Mouse (Mus musculus): ENCODE data around the gene Pramef12.
"Not testable (repeated sequence)": the region's sequence is repeated elsewhere in the genome, so short reads cannot be mapped to it uniquely, and the experiment has no call there.

Pramef12 gene
- long read RNA-seq, experiment 1 = 0 reads
- long read RNA-seq, experiment 2 = 0 reads

GRCm38 (mm10) chr4:144408290-144408689 lies at the start of gene Pramef12:
Pramef12 (minus strand) TSS chr4:144408464.
- intact Hi-C loops (cut with DNase I) = no loop called here

GRCm38 (mm10) chr4:144453217-144453616 lies 45.0 kb upstream of the Pramef12 start, which contains the start of gene Gm9944:
Gm9944 (minus strand) TSS chr4:144453317.
- intact Hi-C loops (cut with DNase I) = no loop called here

- intact Hi-C loops (cut with DNase I) = no loop called here
Observed at GRCm38 (mm10) chr4:144448546-144448945, 40.3 kb upstream of the Pramef12 start.

- intact Hi-C loops (cut with DNase I) = no loop called here
Observed at GRCm38 (mm10) chr4:144441582-144441981, 33.3 kb upstream of the Pramef12 start.

GRCm38 (mm10) chr4:144441095-144441494 lies 32.8 kb upstream of the Pramef12 start:
- intact Hi-C loops (cut with DNase I) = no loop called here

- intact Hi-C loops (cut with DNase I) = no loop called here
Observed at GRCm38 (mm10) chr4:144438672-144439071, 30.4 kb upstream of the Pramef12 start, which contains the start of gene 1700012P22Rik. 1700012P22Rik (minus strand) TSS chr4:144438772.

- intact Hi-C loops (cut with DNase I) = no loop called here
Observed at GRCm38 (mm10) chr4:144433216-144433615, 25.0 kb upstream of the Pramef12 start.

GRCm38 (mm10) chr4:144430723-144431122 lies 22.5 kb upstream of the Pramef12 start:
- intact Hi-C loops (cut with DNase I) = no loop called here

- intact Hi-C loops (cut with DNase I) = no loop called here
Observed at GRCm38 (mm10) chr4:144428868-144429267, 20.6 kb upstream of the Pramef12 start.

- intact Hi-C loops (cut with DNase I) = no loop called here
Observed at GRCm38 (mm10) chr4:144424590-144424989, 16.3 kb upstream of the Pramef12 start.

- intact Hi-C loops (cut with DNase I) = no loop called here
Observed at GRCm38 (mm10) chr4:144420644-144421043, 12.4 kb upstream of the Pramef12 start.

GRCm38 (mm10) chr4:144406261-144406660 lies 2.0 kb downstream of the Pramef12 start:
- intact Hi-C loops (cut with DNase I) = no loop called here

- intact Hi-C loops (cut with DNase I) = no loop called here
Observed at GRCm38 (mm10) chr4:144404456-144405086, 3.7 kb downstream of the Pramef12 start.

- intact Hi-C loops (cut with DNase I) = no loop called here
Observed at GRCm38 (mm10) chr4:144402712-144403111, 5.6 kb downstream of the Pramef12 start.

GRCm38 (mm10) chr4:144396316-144396715 lies 11.9 kb downstream of the Pramef12 start:
- intact Hi-C loops (cut with DNase I) = no loop called here

- intact Hi-C loops (cut with DNase I) = no loop called here
Observed at GRCm38 (mm10) chr4:144377911-144378310, 30.4 kb downstream of the Pramef12 start, which contains the start of gene Pramef20. Pramef20 (minus strand) TSS chr4:144377933.

GRCm38 (mm10) chr4:144357642-144358041 lies 50.6 kb downstream of the Pramef12 start, which contains the start of gene Gm13119:
Gm13119 (plus strand) TSS chr4:144357942.
- intact Hi-C loops (cut with DNase I) = not testable (repeated sequence)

Measured in adrenal gland (tissue).